Mouse (Mus musculus): ENCODE results near the gene Fbxo44. TPM values are rescaled to one million over a fixed set of nuclear protein-coding genes. Genes with fewer than 3 reads are reported as not detected.
A peak's percentile ranks its signal among the peaks of the same experiment; 100 is the strongest.

Fbxo44 gene
- polyA plus RNA-seq, 2 experiments from 2014 or later: 2.2 to 2.6 TPM

GRCm38 (mm10) chr4:148164461-148164860 is 4.2 kb upstream of the Fbxo44 start:
- ATAC-seq: no peak

- peak; percentile 52 for ATAC-seq
Observed at GRCm38 (mm10) chr4:148164002-148164439, 3.7 kb upstream of the Fbxo44 start.

DNA sequence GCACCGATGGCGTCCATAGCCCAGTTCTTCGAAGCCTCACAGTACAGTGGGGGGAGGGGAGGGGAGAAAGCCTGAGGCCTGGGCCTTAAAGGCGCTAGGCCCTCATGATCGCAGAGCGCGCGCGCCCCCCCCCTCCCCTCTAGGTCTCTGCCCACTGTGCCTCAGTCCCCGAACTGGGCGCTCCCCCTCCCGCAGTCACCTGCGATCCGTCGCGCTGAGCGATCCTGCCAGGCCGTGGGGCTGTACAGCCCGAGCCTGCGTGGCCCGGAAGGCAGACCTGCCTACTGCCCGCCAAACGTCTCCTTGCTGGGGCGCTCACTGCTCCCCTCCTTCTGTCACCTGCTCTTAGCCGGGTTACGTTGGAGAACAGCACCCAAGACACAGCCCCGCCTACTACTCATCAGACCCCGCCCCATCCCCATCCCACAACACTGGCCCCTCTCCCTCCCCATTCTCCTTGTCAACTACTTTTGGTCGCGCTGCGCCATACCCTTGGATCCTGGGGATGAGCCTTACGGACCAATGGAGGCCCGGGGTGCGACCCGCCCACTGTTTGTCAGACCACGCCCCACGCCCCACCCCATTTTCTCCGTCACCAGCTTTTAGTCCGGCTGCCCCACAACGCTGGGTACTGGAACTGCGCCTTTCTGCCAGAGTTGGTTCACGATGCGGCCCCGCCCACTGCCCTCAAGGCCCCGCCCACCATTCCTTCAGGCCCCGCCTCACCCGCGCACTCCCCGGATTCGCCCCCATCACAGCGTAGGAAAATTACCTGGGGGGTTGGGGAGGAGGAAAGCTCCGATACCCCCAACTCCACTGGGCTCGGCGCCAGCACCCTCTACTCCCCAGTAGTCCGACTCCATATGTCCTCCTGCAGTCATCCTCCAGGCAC is 492 bp downstream of the Fbxo44 start:
- ATAC-seq: peak; percentile 75

DNA sequence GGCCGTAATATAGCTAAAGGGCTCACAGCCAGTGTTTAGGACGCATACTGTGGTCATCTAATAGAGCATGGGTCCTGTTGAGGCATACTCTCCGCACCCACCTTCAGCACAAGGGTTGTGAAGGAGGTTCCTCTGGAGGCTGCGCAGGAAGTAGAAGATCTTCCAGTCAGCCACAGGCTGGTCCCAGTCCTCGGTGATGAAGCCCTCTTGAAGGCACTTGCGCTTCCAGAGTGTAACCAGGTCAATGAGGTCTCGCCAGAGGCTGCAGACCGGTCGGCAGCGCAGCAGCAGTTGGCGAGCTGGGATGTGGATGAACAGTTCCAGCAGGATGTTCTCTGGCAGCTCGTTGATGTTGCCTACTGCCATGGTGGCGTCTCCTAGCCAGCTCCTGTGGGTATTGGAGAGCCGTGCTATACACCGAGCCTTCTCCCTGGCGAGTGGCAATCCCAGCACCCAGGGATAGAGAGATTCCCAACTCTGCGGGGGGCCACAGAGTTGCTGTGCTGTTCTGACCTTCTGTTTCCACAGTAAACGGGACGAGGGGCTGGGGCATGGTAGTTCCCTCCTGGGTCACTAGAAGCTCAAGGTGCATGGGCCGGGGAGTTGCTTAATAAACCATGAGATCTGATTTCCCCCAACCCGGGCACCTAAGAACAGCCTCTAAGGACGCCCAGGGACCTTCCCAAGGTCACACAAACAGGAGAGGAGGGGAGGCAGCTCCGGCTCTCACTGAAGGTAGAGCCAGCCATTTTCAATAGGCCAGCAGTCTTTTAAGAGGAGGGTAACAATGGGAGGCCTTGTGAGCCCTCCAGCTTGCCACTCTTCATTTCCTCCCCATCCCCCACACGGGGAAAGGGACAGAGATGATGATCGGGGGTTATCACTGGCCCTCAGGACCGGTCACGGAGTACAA is 1.6 kb downstream of the Fbxo44 start:
- no peak for ATAC-seq

GRCm38 (mm10) chr4:148154982-148155381 is 5.3 kb downstream of the Fbxo44 start:
- ATAC-seq: no peak

DNA sequence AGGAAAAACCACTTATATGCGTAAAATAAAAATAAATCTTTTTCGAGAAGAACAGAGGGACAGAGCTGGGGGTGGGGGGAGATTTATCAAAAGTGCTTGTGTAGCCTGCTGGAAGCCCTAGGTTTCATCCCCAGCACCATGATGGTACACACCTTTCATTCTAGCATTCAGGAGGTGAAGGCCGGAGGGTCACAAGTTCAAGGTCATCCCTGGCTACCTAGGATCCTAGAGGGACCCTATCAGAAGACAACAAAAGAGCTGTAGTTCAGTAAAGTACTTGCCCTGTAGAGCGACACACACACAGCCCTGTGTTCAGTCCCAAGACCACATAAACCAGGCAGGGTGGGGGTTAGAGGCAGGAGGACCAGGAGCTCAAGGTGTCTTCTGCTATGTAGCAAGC is 6.3 kb downstream of the Fbxo44 start:
- ATAC-seq: no peak

GRCm38 (mm10) chr4:148152547-148152946 is 7.7 kb downstream of the Fbxo44 start:
- no peak for ATAC-seq

- ATAC-seq: peak; percentile 95
Observed at GRCm38 (mm10) chr4:148151267-148152168, 8.8 kb downstream of the Fbxo44 start, which contains the start of gene Fbxo6. Gene Fbxo6, minus strand, starts transcription at chr4:148152140.

DNA sequence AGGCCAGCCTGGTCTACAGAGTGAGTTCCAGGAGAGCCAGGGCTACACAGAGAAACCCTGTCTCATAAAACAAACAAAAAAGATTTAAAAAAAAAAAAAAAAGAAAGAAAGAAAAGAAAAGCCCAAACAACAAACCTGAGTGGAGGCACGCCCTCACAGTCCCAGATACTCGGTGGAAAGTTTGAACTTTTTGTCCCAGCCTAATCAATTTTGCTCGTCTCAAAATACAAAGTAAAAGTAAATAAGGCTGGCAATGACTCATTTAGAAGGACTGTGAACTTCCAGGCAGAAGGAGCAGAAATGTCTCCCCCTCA is 9.4 kb downstream of the Fbxo44 start:
- ATAC-seq: peak; percentile 0

DNA sequence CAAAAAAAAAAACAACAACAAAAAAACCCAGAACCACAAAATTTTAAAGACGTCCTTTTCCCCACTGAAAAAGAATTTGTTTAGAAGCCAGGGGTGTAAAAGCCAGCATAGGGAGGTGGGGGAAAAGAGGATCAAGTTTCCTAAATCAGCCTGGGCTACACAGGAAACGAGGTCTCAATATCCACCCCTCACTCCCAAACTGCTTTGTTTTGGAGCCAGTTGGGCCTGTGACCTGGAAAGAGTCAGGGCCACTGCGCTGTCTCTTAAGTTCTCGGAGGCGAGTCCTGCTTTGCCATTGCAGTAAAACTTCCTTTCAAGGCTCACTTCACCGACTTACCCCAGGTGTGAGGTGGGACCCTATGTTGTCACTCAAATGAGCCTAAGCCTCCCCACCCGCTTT is 10.0 kb downstream of the Fbxo44 start:
- no peak for ATAC-seq

GRCm38 (mm10) chr4:148149540-148149939 is 10.7 kb downstream of the Fbxo44 start:
- ATAC-seq: no peak

GRCm38 (mm10) chr4:148147714-148148113 is 12.6 kb downstream of the Fbxo44 start:
- no peak for ATAC-seq

GRCm38 (mm10) chr4:148143721-148144120 is 16.6 kb downstream of the Fbxo44 start:
- ATAC-seq: no peak

DNA sequence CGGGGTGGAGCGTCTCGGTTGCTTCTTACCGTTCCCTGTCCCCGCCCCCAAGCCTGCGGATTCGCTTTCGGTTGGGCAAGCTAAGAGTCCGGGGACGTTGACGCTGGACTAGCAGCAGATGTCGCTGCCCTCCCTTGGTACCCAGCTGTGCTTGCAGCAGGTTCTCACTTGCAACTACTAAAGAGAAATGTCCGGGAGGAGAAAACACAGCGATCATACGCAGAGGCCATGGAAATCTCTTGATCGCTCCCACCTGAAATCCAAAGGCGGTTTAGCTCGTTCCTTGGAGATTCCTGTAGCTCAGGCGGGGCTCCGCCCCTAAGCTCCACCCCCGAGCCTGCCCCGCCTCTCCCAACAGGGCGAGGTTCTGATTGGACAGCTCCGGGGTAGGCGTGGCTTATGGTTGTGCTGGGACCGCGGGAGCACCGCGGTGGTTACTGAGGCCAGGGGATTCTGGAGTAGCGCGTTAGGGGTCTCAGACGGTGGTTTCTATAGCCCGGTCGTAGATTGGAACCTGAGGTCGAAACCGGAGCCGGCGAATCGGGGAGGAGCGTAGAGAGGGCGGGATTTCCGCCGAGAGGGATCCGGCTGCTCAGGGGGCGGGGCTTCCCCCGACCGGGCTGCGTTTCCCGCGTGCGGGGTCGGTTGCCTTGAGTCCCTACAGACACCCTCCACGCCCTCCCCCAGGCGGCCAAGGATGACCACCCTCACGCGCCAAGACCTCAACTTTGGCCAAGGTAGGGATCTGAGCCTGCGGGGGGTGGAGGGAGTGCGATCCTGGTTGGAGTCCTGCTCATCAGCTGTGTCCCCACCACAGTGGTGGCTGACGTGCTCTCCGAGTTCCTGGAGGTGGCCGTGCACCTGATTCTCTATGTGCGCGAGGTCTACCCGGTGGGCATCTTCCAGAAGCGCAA is 19.9 kb downstream of the Fbxo44 start:
- peak; percentile 89 for ATAC-seq

- ATAC-seq: peak; percentile 42
Observed at GRCm38 (mm10) chr4:148139767-148140097, 20.6 kb downstream of the Fbxo44 start.

DNA sequence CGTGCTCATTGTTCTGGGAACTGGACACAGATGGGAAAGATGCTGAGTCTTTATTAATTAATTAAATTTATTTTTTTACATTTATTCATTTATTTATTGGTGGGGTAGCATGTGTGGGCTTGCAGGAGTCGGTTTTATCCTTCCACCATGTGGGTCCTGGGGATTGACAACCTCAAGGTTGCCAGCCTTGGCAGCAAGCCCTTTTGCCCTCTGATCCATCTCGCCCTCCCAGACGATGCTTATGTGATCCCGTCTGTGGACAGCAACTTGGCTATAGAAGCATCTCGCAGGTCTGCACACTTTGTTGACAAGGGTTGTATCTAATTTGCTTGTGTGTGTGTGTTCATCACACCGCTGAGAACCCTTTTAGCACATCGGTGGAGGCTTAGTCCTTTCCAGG is 22.8 kb downstream of the Fbxo44 start:
- no peak for ATAC-seq

DNA sequence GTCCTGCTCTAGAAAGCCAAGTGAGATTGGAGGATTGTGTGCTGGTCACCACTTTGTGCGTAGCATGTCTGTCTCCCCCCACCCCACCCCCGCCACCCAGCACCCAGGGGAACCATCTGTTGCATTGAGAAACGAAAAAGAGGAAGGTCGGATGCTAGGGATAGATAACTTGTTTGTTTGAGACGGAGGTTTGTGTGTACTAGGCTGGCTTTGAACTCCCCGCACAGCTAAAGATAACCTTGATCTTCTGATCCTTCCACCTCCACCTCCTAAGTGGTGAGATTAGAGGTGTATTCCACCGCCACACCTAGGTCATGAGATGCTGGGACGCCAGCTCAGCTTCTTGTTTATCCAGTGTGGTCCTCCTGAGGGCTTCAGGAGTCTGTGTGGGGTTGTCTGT is 25.3 kb downstream of the Fbxo44 start:
- ATAC-seq: no peak

GRCm38 (mm10) chr4:148131497-148132081 is 28.7 kb downstream of the Fbxo44 start:
- ATAC-seq: no peak

GRCm38 (mm10) chr4:148130561-148131413 is 29.5 kb downstream of the Fbxo44 start, which contains the start of gene Draxin:
Gene Draxin, minus strand, starts transcription at chr4:148130698.
- ATAC-seq: no peak

DNA sequence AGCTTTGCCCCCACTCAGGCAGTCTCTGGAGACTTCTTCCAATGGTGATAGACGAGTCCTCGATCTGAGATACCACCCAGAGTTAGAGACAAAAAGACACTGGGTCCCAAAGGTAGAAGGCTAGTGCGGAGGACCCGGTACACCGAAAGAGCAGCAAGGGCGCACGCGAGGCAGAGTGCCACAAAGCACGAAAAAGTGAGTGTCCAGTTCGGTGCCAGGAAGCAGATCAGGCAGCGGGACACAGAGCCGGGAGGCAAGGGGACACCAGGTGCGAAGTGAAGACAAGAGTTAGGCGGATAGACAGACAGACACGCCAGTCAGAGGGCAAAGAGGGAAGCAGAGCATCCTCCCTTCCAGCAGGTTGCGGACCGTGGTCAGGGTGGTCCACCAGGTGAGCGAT is 30.1 kb downstream of the Fbxo44 start, which contains the start of gene Mad2l2:
TSS of gene Mad2l2 (plus strand) at position 252 of the 400 bp plus-strand sequence.
- no peak for ATAC-seq
